Mouse (Mus musculus) heart, embryonic 16.5 days (tissue): ENCODE data around the gene Trem2. TPM values are rescaled to one million over a fixed set of nuclear protein-coding genes. Genes with fewer than 3 reads are reported as not detected.

Source experiments
- ATAC-seq: fragments of 200-750 bp; cut with Nextera tagmentation; replicated peaks from 2 replicates; pipeline ENCODE4 v1.8.0; 2017; ENCODE audit warnings: moderate number of reproducible peaks; ENCODE audit not compliant: insufficient read depth, low FRiP score; ENCODE audit errors: extremely low read depth
- H3K27ac ChIP-seq: fragments of 300-500 bp; sonication (generic); 2 replicates; pipeline ENCODE4 v1.5.1; 2014; ENCODE audit warnings: mild to moderate bottlenecking, low read length, control low read depth, moderate library complexity
- H3K27me3 ChIP-seq: fragments of 300-500 bp; sonication (generic); 2 replicates; pipeline ENCODE4 v1.6.1; 2014; ENCODE audit warnings: low read length, mixed read lengths; ENCODE audit not compliant: control insufficient read depth, insufficient read depth
- H3K36me3 ChIP-seq: fragments of 300-500 bp; sonication (generic); 2 replicates; pipeline ENCODE4 v1.6.1; 2014; ENCODE audit not compliant: control insufficient read depth, insufficient read depth
- H3K4me1 ChIP-seq: fragments of 300-500 bp; sonication (generic); 2 replicates; pipeline ENCODE4 v1.6.1; 2014; ENCODE audit warnings: low read length, mixed read lengths; ENCODE audit not compliant: control insufficient read depth, insufficient read depth
- H3K4me2 ChIP-seq: fragments of 300-500 bp; sonication (generic); 2 replicates; pipeline ENCODE4 v1.6.1; 2014; ENCODE audit warnings: low read depth, mild to moderate bottlenecking, control low read depth, low read length
- H3K4me3 ChIP-seq: fragments of 300-500 bp; sonication (generic); 2 replicates; pipeline ENCODE4 v1.5.1; 2014; ENCODE audit warnings: mild to moderate bottlenecking, control low read depth, low read length
- H3K9ac ChIP-seq: fragments of 300-500 bp; sonication (generic); 2 replicates; pipeline ENCODE4 v1.6.1; 2014; ENCODE audit warnings: low read length, control low read depth
- H3K9me3 ChIP-seq: fragments of 300-500 bp; sonication (generic); replicated peaks from 2 replicates; pipeline ENCODE4 v1.6.1; 2016; ENCODE audit warnings: low read length; ENCODE audit not compliant: control insufficient read depth
- WGBS: fragments of 180-500 bp; shearing (Covaris S2); extraction: QIAGEN DNeasy Blood & Tissue Kit; methylation state at CpG from one replicate; pipeline ENCODE4 v1.1.7; 2014; 5-methylcytosine and 5-hydroxymethylcytosine counted together
- polyA plus RNA-seq: library from polyadenylated mRNA; unstranded; fragments of >200 nt; fragmentation: Nextera tagmentation; extraction: Ambion mirVana; gene quantifications from 2 replicates; pipeline ENCODE4 v1.2.1, GENCODE M21; 2015

Trem2 gene
- polyA plus RNA-seq, 1 experiment from 2014 or later: 2.3 TPM

DNA sequence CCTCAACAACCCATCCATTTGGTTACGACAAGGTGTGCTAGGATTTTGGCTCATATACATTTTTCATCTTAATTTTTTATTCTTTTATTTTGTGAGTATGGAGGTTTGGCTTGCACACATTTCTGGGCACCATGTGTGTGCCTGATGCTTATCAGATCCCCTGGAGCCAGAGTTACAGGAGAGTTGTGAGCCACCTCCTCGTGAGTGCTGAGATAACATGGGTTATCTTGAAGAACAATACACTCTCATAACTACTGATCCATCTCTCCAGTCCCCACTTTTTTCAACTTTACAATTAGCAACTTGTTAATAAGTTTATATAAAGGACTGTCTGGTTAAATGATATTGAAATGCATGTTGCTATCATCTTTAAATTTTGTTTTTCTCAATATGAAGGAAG is 24.9 kb upstream of the Trem2 start:
- H3K4me3 ChIP-seq: no peak overlapping the region
- no peaks in the 10 kb centered on the region for H3K27me3 ChIP-seq
- no peak overlapping the region for H3K4me2 ChIP-seq
- H3K4me1 ChIP-seq: no peaks in the 10 kb centered on the region
- H3K36me3 ChIP-seq: no peaks in the 10 kb centered on the region
- H3K9ac ChIP-seq: no peak overlapping the region
- no peak overlapping the region for H3K27ac ChIP-seq
- 63% methylated on average over 2 of the region's 2 CpGs for WGBS
- no peaks in the 10 kb centered on the region for H3K9me3 ChIP-seq
- ATAC-seq: no peak

DNA sequence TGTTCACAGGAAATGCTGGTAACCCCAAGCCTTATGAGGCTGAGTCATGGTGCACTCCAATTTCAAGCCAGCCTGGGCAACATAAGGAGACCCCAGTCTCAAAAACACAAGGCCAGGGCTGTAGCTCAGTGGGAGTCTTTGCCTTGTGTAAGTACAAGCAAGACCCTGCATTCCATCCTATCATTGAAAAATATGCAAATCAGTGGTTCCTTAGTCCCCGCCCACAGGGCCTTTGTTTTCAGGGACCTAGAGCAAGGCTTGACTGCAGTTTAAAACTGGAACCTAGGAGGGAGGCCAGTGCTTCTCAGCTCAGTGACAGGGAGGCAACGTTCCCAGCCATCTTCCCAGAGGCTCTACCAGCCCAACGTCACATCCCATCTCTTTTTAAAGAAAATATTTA is 23.0 kb upstream of the Trem2 start:
- no peak for ATAC-seq
- Histone ChIP-seq H3K4me2 (no peak overlapping the region), H3K4me3 (no peak overlapping the region), H3K36me3 (no peaks in the 10 kb centered on the region), H3K9ac (no peak overlapping the region), H3K9me3 (no peaks in the 10 kb centered on the region), H3K27me3 (no peaks in the 10 kb centered on the region), H3K4me1 (no peaks in the 10 kb centered on the region), H3K27ac (no peak overlapping the region)
- WGBS: 69% methylated on average over 3 of the region's 3 CpGs

DNA sequence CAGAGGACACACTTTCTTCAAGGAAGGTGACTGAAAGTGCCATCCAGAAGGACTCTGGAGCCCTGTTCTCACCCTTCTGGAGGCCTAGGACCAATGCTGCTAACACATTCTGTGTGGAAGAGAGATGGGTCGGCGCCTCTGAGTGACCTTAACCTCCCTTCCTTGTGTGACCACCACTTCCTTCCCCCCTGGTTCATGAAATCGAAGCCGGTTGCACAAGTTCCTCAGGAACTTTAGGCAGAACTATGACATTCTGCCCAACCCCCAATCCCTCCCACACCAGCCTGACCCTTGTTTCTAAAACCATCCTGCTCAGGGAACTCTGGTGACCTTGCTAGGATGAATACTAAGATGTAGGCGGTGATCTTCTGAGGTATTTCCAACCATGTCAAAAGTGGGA is 21.9 kb upstream of the Trem2 start:
- 67% methylated on average over 5 of the region's 5 CpGs for WGBS
- Histone ChIP-seq H3K36me3 (no peaks in the 10 kb centered on the region), H3K9ac (no peak overlapping the region), H3K4me3 (no peak overlapping the region), H3K4me2 (no peak overlapping the region), H3K4me1 (no peaks in the 10 kb centered on the region), H3K27ac (no peak overlapping the region), H3K9me3 (no peaks in the 10 kb centered on the region), H3K27me3 (no peaks in the 10 kb centered on the region)
- ATAC-seq: no peak

DNA sequence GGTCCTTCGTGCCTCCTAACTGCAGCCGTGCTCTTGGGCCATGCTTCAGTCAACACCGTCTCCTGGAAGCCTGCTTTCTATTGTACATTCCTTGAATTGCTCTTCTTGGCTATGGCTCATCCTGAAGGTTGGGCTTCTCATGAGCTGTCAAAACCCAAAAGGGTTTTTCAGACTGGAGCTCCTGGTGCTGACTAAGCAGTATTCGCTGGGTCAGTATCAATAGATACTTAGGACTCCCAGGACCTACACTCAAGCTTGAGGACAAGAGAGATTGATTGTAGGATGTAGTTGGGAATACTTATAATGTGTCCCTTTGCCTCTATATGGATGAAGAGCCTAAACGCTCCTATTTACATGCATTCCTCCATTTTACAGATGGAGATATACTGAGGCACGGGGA is 21.1 kb upstream of the Trem2 start:
- no peak for ATAC-seq
- Histone ChIP-seq H3K27ac (no peak overlapping the region), H3K36me3 (no peaks in the 10 kb centered on the region), H3K4me3 (no peak overlapping the region), H3K4me2 (no peak overlapping the region), H3K9me3 (no peaks in the 10 kb centered on the region), H3K4me1 (no peaks in the 10 kb centered on the region), H3K9ac (no peak overlapping the region), H3K27me3 (no peaks in the 10 kb centered on the region)
- WGBS: 78% methylated on average over 6 of the region's 6 CpGs

DNA sequence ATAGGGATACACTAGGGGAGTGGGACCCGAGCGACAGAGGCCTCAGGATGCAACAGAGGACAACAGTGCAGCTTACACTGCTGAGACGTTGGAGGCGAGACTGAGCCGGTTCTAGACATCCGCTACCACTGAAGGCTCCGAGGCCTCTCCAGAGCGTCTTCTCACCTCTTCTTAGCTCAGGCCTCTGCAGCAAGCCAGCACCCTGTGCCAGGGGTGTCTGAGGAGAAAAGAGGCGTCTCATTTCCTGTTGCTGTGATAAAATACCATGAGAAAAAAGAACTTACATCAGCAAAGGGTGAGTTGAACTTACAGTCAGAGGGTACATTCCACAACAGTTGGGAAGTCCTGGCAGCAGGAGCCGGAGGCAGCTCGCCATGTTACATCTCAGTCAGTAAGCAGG is 20.6 kb upstream of the Trem2 start:
- Histone ChIP-seq H3K9ac (no peak overlapping the region), H3K27ac (no peak overlapping the region), H3K4me2 (no peak overlapping the region), H3K4me3 (no peak overlapping the region), H3K36me3 (no peaks in the 10 kb centered on the region), H3K27me3 (no peaks in the 10 kb centered on the region), H3K4me1 (no peaks in the 10 kb centered on the region), H3K9me3 (no peaks in the 10 kb centered on the region)
- ATAC-seq: no peak
- WGBS: 73% methylated on average over 11 of the region's 11 CpGs

DNA sequence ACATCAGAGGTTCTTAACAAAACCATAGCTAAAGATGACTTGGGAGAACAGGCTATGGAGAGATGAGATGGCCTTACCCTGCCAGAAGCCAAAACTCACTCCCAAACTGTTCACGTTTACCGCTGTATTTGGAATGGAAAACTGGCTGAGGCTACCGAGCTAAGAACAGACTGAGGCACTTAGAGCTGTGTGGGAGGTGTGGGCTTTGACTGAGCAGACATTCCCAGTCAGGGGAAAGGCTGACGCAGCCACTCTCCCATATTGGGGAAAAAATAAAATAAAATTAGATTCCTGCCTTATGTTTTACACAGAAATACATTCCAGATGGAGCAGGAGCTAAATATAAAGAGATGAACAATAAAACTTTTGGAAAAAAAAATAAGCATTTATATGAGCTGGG is 19.5 kb upstream of the Trem2 start:
- Histone ChIP-seq H3K27ac (no peak overlapping the region), H3K27me3 (no peaks in the 10 kb centered on the region), H3K9me3 (no peaks in the 10 kb centered on the region), H3K4me1 (no peaks in the 10 kb centered on the region), H3K4me2 (no peak overlapping the region), H3K4me3 (no peak overlapping the region), H3K9ac (no peak overlapping the region), H3K36me3 (no peaks in the 10 kb centered on the region)
- no peak for ATAC-seq
- 61% methylated on average over 4 of the region's 4 CpGs for WGBS

DNA sequence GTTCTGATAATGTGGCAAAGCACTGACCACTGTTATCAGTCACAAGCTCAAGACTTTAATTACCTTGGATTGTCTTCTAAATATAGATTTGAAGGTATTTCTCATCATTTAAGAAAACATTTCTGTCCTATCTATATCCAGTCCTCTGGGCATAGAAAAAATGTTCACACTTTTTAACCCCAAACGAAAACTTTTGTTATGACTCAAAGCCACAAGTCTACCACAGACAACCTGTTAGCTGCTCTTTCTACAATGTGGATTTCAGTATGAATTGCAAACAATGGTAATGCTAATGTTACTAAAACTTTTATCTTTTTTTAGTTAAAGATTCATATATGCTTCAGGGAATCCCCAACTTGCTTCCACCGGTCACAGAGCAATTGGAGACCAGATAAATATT is 13.7 kb upstream of the Trem2 start:
- Histone ChIP-seq H3K9me3 (no peaks in the 10 kb centered on the region), H3K4me3 (no peak overlapping the region)
- 75% methylated on average over 2 of the region's 2 CpGs for WGBS

DNA sequence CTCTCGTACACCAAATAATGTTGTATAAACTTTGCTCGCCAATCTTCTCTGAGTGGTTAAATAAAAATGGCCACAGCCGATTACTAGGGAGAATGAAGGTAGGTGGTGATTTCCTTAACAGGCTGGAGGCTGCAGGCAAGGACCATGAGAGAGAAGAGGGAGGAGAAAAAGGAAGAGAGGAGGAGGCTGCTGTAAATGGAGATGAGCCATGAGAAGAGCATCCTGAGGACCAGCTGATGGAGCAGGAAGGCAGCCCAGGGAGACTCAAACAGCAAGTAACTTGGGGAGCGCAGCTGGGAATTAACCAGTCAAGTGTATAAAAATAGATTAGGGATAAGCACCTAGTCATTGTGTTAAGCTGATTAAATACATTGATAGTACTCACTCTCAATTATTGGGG is 12.0 kb upstream of the Trem2 start:
- no peak for ATAC-seq
- Histone ChIP-seq H3K4me3 (no peak overlapping the region), H3K27ac (no peak overlapping the region), H3K9me3 (no peaks in the 10 kb centered on the region), H3K4me2 (no peak overlapping the region), H3K36me3 (no peaks in the 10 kb centered on the region), H3K9ac (no peak overlapping the region), H3K4me1 (0 out of 2 replicates have a peak, but pooled peaks cover 2% of the 10 kb centered on the region), H3K27me3 (no peaks in the 10 kb centered on the region)
- 89% methylated on average over 4 of the region's 4 CpGs for WGBS

More for the DNA sequence above, 13.7 kb upstream of the Trem2 start:
- Histone ChIP-seq H3K36me3 (no peaks in the 10 kb centered on the region), H3K27ac (no peak overlapping the region), H3K27me3 (no peaks in the 10 kb centered on the region), H3K4me2 (no peak overlapping the region), H3K4me1 (0 out of 2 replicates have a peak, but pooled peaks cover 2% of the 10 kb centered on the region), H3K9ac (no peak overlapping the region)
- ATAC-seq: no peak

DNA sequence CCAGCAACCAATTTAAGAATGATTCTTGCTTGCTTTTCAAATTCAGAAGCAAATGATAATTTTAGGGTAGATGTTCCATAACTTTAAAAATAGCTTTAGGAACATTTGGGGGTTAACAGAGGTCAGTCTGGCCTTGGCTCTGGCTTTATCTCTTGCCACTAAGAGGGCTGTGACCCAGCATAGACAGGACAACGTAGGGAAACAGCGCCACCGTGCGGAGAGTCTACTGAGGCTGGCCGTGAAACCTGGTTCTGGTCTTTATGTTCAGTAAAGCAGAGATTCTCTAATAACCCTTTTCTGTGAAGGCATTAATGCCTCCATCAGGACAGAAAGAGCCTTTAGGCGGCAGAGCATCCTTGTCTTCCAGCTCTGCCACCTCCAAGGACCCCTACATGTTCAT is 9.3 kb upstream of the Trem2 start:
- H3K4me1 ChIP-seq: 0 out of 2 replicates have a peak, but pooled peaks cover 2% of the 10 kb centered on the region
- no peaks in the 10 kb centered on the region for H3K27me3 ChIP-seq
- WGBS: under 1% methylated on average over 6 of the region's 6 CpGs
- no peaks in the 10 kb centered on the region for H3K36me3 ChIP-seq
- no peak overlapping the region for H3K9ac ChIP-seq
- H3K4me3 ChIP-seq: no peak overlapping the region
- peak; percentile 72; the same call in 1 of the 2 replicates for ATAC-seq
- no peaks in the 10 kb centered on the region for H3K9me3 ChIP-seq
- no peak overlapping the region for H3K27ac ChIP-seq
- no peak overlapping the region for H3K4me2 ChIP-seq

DNA sequence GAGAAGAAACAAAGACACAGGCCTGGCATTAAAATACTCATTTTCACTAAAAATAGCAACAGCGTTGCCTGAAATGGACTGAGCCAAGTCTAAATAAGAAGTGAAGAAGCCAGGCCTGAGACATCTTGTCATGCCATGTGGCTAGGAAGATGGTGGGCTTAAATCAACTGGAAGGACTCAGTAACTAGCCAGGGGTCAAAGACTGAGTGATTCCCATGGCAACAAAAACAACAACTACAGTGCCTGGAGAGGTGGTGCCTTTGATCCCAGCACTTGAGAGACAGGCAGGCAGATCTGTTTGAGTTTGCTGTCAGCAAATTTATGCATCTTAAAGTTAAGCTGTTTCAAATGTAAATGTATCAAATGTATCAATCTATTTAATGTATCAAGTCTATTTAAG is 5.9 kb upstream of the Trem2 start:
- no peaks in the 10 kb centered on the region for H3K9me3 ChIP-seq
- WGBS: 65% methylated on average over 1 of the region's 1 CpGs
- H3K9ac ChIP-seq: no peak overlapping the region
- no peaks in the 10 kb centered on the region for H3K27me3 ChIP-seq
- H3K4me3 ChIP-seq: no peak overlapping the region
- no peaks in the 10 kb centered on the region for H3K36me3 ChIP-seq
- ATAC-seq: no peak
- H3K4me2 ChIP-seq: no peak overlapping the region
- no peak overlapping the region for H3K27ac ChIP-seq
- H3K4me1 ChIP-seq: 0 out of 2 replicates have a peak, but pooled peaks cover 2% of the 10 kb centered on the region
